Mouse (Mus musculus): ENCODE measurements around the gene Map4k3. TPM values are rescaled to one million over a fixed set of nuclear protein-coding genes. Genes with fewer than 3 reads are reported as not detected.
"Not testable (repeated sequence)": the region's sequence is repeated elsewhere in the genome, so short reads cannot be mapped to it uniquely, and the experiment has no call there.

Map4k3 gene
- total RNA-seq, 2 experiments from 2014 or later = 38.1 to 48.9 TPM

- no peak for DNase-seq
Measured at GRCm38 (mm10) chr17:80632354-80632753, 95.9 kb downstream of the Map4k3 start.

GRCm38 (mm10) chr17:80631028-80631427, 97.3 kb downstream of the Map4k3 start:
- no peak for DNase-seq

GRCm38 (mm10) chr17:80624979-80625378, 103.3 kb downstream of the Map4k3 start:
- DNase-seq = no peak

- no peak for DNase-seq
Measured at GRCm38 (mm10) chr17:80621691-80622090, 106.6 kb downstream of the Map4k3 start.

- peak; percentile 73 for DNase-seq
Measured at GRCm38 (mm10) chr17:80620786-80621423, 107.4 kb downstream of the Map4k3 start.

GRCm38 (mm10) chr17:80619556-80619955, 108.7 kb downstream of the Map4k3 start:
- no peak for DNase-seq

GRCm38 (mm10) chr17:80618890-80619289, 109.4 kb downstream of the Map4k3 start:
- no peak for DNase-seq

- DNase-seq = no peak
Measured at GRCm38 (mm10) chr17:80603806-80604205, 124.5 kb downstream of the Map4k3 start.

GRCm38 (mm10) chr17:80603079-80603625, 125.1 kb downstream of the Map4k3 start:
- no peak for DNase-seq

GRCm38 (mm10) chr17:80601371-80601770, 126.9 kb downstream of the Map4k3 start:
- DNase-seq = peak; percentile 48

- DNase-seq = no peak
Measured at GRCm38 (mm10) chr17:80583051-80583450, 145.2 kb downstream of the Map4k3 start.

GRCm38 (mm10) chr17:80579901-80580300, 148.4 kb downstream of the Map4k3 start:
- no peak for DNase-seq

GRCm38 (mm10) chr17:80579089-80579488, 149.2 kb downstream of the Map4k3 start:
- DNase-seq = no peak

GRCm38 (mm10) chr17:80578041-80578440, 150.2 kb downstream of the Map4k3 start:
- DNase-seq = no peak

- no peak for DNase-seq
Measured at GRCm38 (mm10) chr17:80577639-80578038, 150.6 kb downstream of the Map4k3 start, which contains the start of gene Cdkl4. Cdkl4 (minus strand) TSS chr17:80577813.

GRCm38 (mm10) chr17:80577214-80577613, 151.1 kb downstream of the Map4k3 start:
- peak; percentile 80 for DNase-seq

GRCm38 (mm10) chr17:80575008-80575407, 153.3 kb downstream of the Map4k3 start:
- DNase-seq = no peak

GRCm38 (mm10) chr17:80574471-80574965, 153.8 kb downstream of the Map4k3 start:
- no peak for DNase-seq

- no peak for DNase-seq
Measured at GRCm38 (mm10) chr17:80572187-80572935, 155.9 kb downstream of the Map4k3 start.

GRCm38 (mm10) chr17:80571460-80571859, 156.8 kb downstream of the Map4k3 start:
- DNase-seq = no peak

- not testable (repeated sequence) for DNase-seq
Measured at GRCm38 (mm10) chr17:80569718-80570117, 158.6 kb downstream of the Map4k3 start.

GRCm38 (mm10) chr17:80568842-80569601, 159.3 kb downstream of the Map4k3 start:
- no peak for DNase-seq
